Mouse (Mus musculus) heart, postnatal 4 days (tissue): Measurements from ENCODE around the gene Insl6. TPM values are rescaled to one million over a fixed set of nuclear protein-coding genes. Genes with fewer than 3 reads are reported as not detected.

Experiments used
- DNase-seq: peaks from one replicate; pipeline ENCODE4 v3.0.0; 2021
- total RNA-seq, 2 experiments: library from RNA; stranded (reverse); gene quantifications; 2 replicates each; pipeline ENCODE4 v1.2.3; 2021

Gene Insl6
- total RNA-seq, 2 experiments from 2014 or later, result 0.41 to 0.81 TPM

DNA sequence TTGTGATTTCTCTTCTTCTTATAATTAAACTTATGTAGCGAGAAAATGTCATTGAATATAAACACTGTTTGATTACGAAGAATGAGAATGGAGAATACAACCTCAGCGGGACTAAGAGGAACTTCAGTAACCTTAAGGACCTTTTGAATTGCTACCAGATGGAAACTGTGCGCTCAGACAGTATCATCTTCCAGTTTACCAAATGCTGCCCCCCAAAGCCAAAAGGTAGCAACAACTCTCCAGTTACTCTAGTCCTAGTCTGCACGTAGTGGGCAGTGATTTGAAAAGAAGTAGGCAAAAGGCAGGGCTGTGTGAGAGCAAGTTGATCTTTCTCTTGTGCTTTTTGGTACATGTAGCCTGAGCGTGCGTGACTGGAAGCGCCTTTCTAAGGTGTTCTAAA lies 37.3 kb downstream of the Insl6 start:
- no peak for DNase-seq

DNA sequence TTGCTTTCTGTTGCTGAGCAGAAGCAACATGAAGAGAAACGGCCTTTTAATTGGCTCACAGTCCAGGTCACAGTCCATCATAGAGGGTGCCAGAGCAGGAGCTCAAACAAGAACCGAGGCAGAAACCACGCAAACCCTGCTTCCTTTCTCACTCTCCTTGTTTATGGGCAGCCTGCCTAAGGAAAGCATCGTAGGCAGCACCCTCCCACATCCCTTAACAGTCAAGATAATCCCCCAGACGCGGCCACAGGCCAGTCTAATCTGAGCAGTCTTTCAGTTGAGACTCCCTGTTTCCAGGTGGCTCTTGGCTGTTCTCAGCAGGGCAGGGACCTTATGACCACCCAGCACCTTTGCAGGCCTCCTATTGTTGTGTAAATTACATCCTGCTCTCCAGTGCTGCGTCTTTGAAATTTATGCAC lies 39.7 kb downstream of the Insl6 start:
- no peak for DNase-seq

DNA sequence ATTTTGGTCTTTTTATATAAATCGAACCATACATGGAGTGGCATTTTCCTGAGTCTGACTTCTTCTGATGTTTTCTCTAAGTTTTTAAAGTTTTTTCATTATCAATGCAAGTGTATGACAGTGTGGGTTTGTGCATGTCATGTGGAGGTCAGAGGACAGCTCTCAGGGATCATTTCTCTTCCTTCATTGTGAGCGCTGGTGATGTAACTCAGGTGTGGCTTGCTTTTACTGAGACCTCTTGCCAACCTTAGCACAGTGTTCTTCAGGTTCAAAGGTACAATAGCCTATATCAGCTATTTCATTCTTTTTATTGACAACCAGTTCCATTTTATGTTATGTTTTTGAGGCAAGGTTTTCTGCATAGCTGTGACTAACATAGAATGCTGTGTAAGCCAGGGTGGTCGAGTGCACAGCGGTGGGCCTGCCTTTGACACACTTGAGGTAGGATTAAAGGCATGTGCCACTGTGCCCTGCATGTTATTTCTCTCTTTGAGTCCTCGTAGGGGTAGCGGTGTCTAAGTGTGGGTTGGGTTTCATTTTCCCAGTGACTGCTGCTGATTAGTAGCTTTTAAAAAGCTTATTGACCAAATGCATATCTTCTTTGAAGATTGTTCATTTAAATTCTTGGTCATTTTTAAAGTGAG lies 46.1 kb downstream of the Insl6 start:
- no peak for DNase-seq

DNA sequence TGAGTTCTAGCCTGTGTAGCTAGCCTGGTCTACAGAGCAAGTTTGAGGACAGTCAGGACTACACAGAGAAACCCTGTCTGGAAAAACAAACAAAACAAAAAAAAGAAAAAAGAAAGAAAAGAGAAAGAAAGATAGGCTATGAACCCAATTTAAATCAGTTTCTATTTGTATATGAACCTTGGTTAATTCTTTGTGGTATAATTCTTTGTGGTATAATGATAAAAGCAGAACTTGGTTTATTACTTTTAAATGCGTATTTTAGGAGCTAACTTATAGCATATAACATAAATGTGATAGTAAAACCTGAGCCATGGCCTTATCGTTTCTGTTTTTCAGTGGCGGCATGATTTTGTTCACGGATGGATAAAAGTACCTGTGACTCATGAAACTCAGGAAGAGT lies 48.7 kb downstream of the Insl6 start:
- no peak for DNase-seq

DNA sequence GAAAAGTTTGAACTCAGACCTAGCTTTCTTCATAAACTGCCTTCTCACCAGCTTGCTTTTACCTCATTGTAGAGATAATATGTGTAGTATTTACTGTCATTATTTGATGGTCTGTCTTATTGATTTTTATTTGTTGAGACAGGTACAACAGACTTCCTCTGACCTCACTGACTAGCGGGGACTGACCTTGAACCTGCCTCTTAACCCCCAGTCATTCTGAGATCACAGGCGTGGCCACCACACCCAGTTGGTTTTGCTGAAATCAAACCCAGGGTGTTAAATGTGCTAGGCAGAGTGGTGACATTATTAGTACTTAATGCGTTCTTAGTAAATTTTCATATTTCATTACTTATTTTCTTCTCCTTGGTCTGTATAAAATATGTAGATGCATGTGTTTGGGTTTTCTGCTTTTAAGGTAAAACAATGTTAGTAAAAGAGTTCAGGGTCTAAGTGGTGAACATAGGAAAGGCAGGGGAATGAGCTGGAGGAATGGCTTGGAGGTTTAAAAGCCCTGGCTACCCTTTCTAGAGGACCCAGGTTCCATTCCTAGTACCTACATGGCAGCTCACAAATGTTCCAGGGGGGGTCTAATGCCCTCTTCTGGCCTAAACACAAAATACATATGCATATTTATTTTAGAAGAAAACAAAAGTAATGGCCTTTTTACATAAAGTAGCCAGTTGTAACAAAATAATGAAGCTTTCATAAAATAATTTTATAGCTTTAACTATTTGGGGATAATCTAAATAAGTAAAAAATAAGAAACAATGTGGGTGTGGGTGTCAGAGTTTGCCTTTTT lies 52.9 kb downstream of the Insl6 start:
- DNase-seq, result no peak

Other genes starting within 250 kb of the Insl6 start
- 1 to 10 TPM; 7.5 to 7.7 TPM for gene Rcl1, start 224.0 kb downstream of the Insl6 start, total RNA-seq
- 10 to 100 TPM; 17.8 to 18.0 TPM for gene Jak2, start 73.5 kb downstream of the Insl6 start, total RNA-seq
- gene Rln1, start 9.3 kb upstream of the Insl6 start, total RNA-seq, result under 1 TPM in 1 of 2 experiments, not detected in 1; 0.50 TPM
- 10 to 100 TPM; 29.8 to 30.6 TPM for gene Plgrkt, start 42.0 kb upstream of the Insl6 start, total RNA-seq
- gene Cd274, start 42.1 kb upstream of the Insl6 start, total RNA-seq, result under 1 TPM; 0.60 to 0.65 TPM
- gene Pdcd1lg2, start 85.6 kb upstream of the Insl6 start, total RNA-seq, result not detected
- gene Ric1, start 196.9 kb upstream of the Insl6 start, total RNA-seq, result 10 to 100 TPM; 25.5 to 28.0 TPM